Mouse (Mus musculus): ENCODE measurements around the gene Mllt6. TPM values are rescaled to one million over a fixed set of nuclear protein-coding genes. Genes with fewer than 3 reads are reported as not detected.

The Mllt6 gene
- total and polyA plus RNA-seq, 3 experiments: 17.2 to 17.6 TPM; not detected in 1

DNA sequence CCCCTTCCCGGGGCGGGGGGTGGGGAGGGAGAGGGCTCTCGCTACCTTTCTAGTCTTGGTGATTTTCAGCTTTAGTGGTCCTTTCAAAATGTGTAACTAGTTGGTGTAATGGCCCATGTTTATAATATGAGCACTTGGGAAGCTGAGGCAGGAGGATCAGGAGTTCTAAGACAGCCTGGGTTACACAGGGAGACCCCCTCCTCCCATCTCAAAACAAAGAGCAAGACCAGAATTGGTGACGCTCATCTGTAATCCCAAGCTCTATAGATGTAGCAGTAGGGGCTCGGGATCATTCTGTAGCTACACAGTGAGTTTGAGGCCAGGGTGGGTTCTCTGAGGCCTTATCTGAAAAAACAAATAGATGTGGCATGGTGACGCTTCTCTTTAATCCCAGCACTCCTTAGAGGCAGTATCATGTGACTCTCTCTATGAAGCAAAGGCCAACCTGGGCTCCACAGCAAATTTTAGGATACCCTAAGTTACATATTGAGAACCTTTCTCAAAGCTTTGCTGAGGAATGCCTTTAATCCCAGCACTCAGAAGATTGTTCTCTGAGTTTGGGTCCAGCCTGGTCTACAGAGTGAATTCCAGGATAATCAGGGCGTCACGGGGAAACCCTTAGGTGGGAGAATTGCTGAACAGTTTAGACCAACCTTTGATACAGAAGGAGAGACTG, 19.7 kb upstream of the Mllt6 start:
- Histone ChIP-seq H3K9ac (ENCODE audit: control insufficient read depth, low read depth, low read length, poor library complexity, severe bottlenecking) (no peak overlapping the region), H3K9me3 (replicated peaks; ENCODE audit: insufficient read depth, low read length) (no peaks in the 10 kb centered on the region), H3K4me1 (ENCODE audit: control insufficient read depth in 1 of 2, insufficient read depth in 2 of 2, low read length in 2 of 2) (no peaks in the 10 kb centered on the region), H3K36me3 (ENCODE audit: control insufficient read depth in 1 of 2, insufficient read depth in 2 of 2, low read length in 2 of 2) (no peaks in the 10 kb centered on the region), H3K4me3 (ENCODE audit: control insufficient read depth in 1 of 2, insufficient read depth in 1 of 2, low read depth in 2 of 2, low read length in 2 of 2) (no peak overlapping the region), H3K27me3 (ENCODE audit: control insufficient read depth in 1 of 2, insufficient read depth in 2 of 2, low read length in 2 of 2) (no peaks in the 10 kb centered on the region), H3K79me2 (ENCODE audit: control insufficient read depth, insufficient read depth, low read length, poor library complexity) (no peaks in the 10 kb centered on the region), H3K27ac (ENCODE audit: control insufficient read depth, low read depth, low read length) (no peak overlapping the region)
- DNase-seq (ENCODE audit: low read depth, low spot score): no peak
- TF ChIP-seq TCF12 (IDR thresholded peaks at IDR 0.05; ENCODE audit: low read depth, low read length): no peak
- no peak for TF ChIP-seq CHD1 (IDR thresholded peaks at IDR 0.05; ENCODE audit: low read depth, low read length)
- no peak for TF ChIP-seq MYC (IDR thresholded peaks at IDR 0.05; ENCODE audit: low read depth, low read length)
- no peak for TF ChIP-seq CHD2 (IDR thresholded peaks at IDR 0.05; ENCODE audit: low read length)
- no peak for TF ChIP-seq USF1 (IDR thresholded peaks at IDR 0.05; ENCODE audit: low read depth, low read length)
- no peak for TF ChIP-seq EP300 (IDR thresholded peaks at IDR 0.05; ENCODE audit: low read depth in 1 of 2, low read length in 2 of 2)
- TF ChIP-seq MYB (IDR thresholded peaks at IDR 0.05; ENCODE audit: low read depth, low read length): no peak
- TF ChIP-seq TAL1 (IDR thresholded peaks at IDR 0.05; ENCODE audit: low read length): no peak
- TF ChIP-seq SMC3 (IDR thresholded peaks at IDR 0.05; ENCODE audit: low read depth, low read length): no peak
- TF ChIP-seq GABPA (IDR thresholded peaks at IDR 0.05; ENCODE audit: low read depth, low read length): no peak
- no peak for TF ChIP-seq TBP (IDR thresholded peaks at IDR 0.05; ENCODE audit: low read depth, low read length)
- no peak for TF ChIP-seq MAZ (IDR thresholded peaks at IDR 0.05; ENCODE audit: low read depth, low read length)
- TF ChIP-seq ETS1 (IDR thresholded peaks at IDR 0.05; ENCODE audit: low read depth, low read length): no peak
- TF ChIP-seq POLR2A (IDR thresholded peaks at IDR 0.05; ENCODE audit: control insufficient read depth in 1 of 2, insufficient read depth in 1 of 2, low read depth in 1 of 2, low read length in 2 of 2, poor library complexity in 1 of 2): no peak
- no peak for TF ChIP-seq USF2 (IDR thresholded peaks at IDR 0.05; ENCODE audit: borderline replicate concordance in 1 of 2, insufficient read depth in 1 of 2, low read depth in 1 of 2, low read length in 2 of 2)
- TF ChIP-seq ELF1 (IDR thresholded peaks at IDR 0.05; ENCODE audit: low read depth, low read length): no peak
- TF ChIP-seq MAX (IDR thresholded peaks at IDR 0.05; ENCODE audit: low read length): no peak
- TF ChIP-seq POLR2AphosphoS5 (IDR thresholded peaks at IDR 0.05; ENCODE audit: borderline replicate concordance, low read depth, low read length): no peak

DNA sequence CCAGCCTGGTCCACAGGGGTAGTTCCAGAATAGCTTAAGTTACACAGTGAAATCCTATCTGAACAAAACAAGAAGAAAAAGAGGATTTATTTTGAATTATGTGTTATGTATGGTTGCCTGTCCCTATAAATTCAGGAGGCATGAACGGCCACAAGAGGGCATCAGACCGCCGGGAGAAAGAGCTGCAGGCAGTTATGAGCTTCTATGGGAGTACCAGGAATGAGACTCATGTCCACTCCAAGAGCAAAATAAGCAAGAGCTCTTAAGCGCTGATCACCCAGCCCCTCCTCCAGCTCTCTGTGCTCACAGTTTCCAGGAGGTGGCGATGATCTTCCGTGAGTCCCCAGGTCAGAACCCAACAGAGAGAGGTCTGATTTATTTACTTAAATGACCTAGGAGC, 18.4 kb upstream of the Mllt6 start:
- no peaks in the 10 kb centered on the region for H3K9me3 ChIP-seq (replicated peaks; ENCODE audit: insufficient read depth, low read length)
- H3K27ac ChIP-seq (ENCODE audit: control insufficient read depth, low read depth, low read length): no peak overlapping the region
- H3K27me3 ChIP-seq (ENCODE audit: control insufficient read depth in 1 of 2, insufficient read depth in 2 of 2, low read length in 2 of 2): no peaks in the 10 kb centered on the region; a peak in 1 of 4 replicates
- H3K36me3 ChIP-seq (ENCODE audit: control insufficient read depth in 1 of 2, insufficient read depth in 2 of 2, low read length in 2 of 2): no peaks in the 10 kb centered on the region
- no peak overlapping the region for H3K4me3 ChIP-seq (ENCODE audit: control insufficient read depth in 1 of 2, insufficient read depth in 1 of 2, low read depth in 2 of 2, low read length in 2 of 2)
- DNase-seq (ENCODE audit: low read depth, low spot score): peak; percentile 85
- TF ChIP-seq CTCF (IDR thresholded peaks at IDR 0.05 in 2 of 3, conservative IDR thresholded peaks at IDR 0.05 in 1 of 3; ENCODE audit: control insufficient read depth in 1 of 3, insufficient read depth in 1 of 3, low read depth in 2 of 3, low read length in 3 of 3, poor library complexity in 1 of 3, severe bottlenecking in 1 of 3): peak; percentile 86 to 97 (median 96)
- 0 out of 2 replicates have a peak, but pooled peaks have one; percentile 41 for TF ChIP-seq MAZ (IDR thresholded peaks at IDR 0.05; ENCODE audit: low read depth, low read length)
- TF ChIP-seq ELF1 (IDR thresholded peaks at IDR 0.05; ENCODE audit: low read depth, low read length): 0 out of 2 replicates have a peak, but pooled peaks have one; percentile 18
- no peak for TF ChIP-seq USF1 (IDR thresholded peaks at IDR 0.05; ENCODE audit: low read depth, low read length)
- peak; percentile 61; the same call in 1 of the 2 replicates for TF ChIP-seq SIN3A (IDR thresholded peaks at IDR 0.05; ENCODE audit: low read length)
- TF ChIP-seq E2F4 (IDR thresholded peaks at IDR 0.05; ENCODE audit: borderline replicate concordance, low read depth, low read length): no peak
- TF ChIP-seq ZC3H11A (IDR thresholded peaks at IDR 0.05; ENCODE audit: low read depth, low read length): peak; percentile 93
- TF ChIP-seq MYC (IDR thresholded peaks at IDR 0.05; ENCODE audit: low read depth, low read length): 0 out of 2 replicates have a peak, but pooled peaks have one; percentile 22
- no peak for TF ChIP-seq GABPA (IDR thresholded peaks at IDR 0.05; ENCODE audit: low read depth, low read length)
- TF ChIP-seq POLR2AphosphoS2 (IDR thresholded peaks at IDR 0.05; ENCODE audit: low read length): no peak
- TF ChIP-seq RAD21 (IDR thresholded peaks at IDR 0.05; ENCODE audit: low read depth, low read length): peak; percentile 93
- TF ChIP-seq MAX (IDR thresholded peaks at IDR 0.05; ENCODE audit: low read length): no peak
- TF ChIP-seq SMC3 (IDR thresholded peaks at IDR 0.05; ENCODE audit: low read depth, low read length): peak; percentile 98
- no peaks in the 10 kb centered on the region for H3K79me2 ChIP-seq (ENCODE audit: control insufficient read depth, insufficient read depth, low read length, poor library complexity)
- H3K4me1 ChIP-seq (ENCODE audit: control insufficient read depth in 1 of 2, insufficient read depth in 2 of 2, low read length in 2 of 2): no peaks in the 10 kb centered on the region
- no peak overlapping the region for H3K9ac ChIP-seq (ENCODE audit: control insufficient read depth, low read depth, low read length, poor library complexity, severe bottlenecking)

Measured in MEL (cell line).